Mouse (Mus musculus) kidney, adult 2 months (tissue): Measurements from ENCODE around the gene Bckdk.

Experiments
- CTCF ChIP-seq: fragments of 200-500 bp; conservative IDR thresholded peaks from 2 replicates; pipeline ENCODE4 v1.5.1; 2011; ENCODE audit warnings: low read depth, mild to moderate bottlenecking, control low read depth, low read length, moderate library complexity, mixed read lengths; ENCODE audit not compliant: insufficient read depth, insufficient read length
- POLR2A ChIP-seq: fragments of 200-500 bp; IDR thresholded peaks from one replicate; pipeline ENCODE4 v1.6.1; 2011; ENCODE audit warnings: low read depth, low read length, control low read depth

- TF ChIP-seq POLR2A (no peak), CTCF (no peak)
These were observed 55.5 kb downstream of the Bckdk start for GRCm38 (mm10) chr7:127959364-127959763.
